Mouse (Mus musculus) stomach, embryonic 14.5 days (tissue): ENCODE measurements around the gene Lamp5. TPM values are rescaled to one million over a fixed set of nuclear protein-coding genes. Genes with fewer than 3 reads are reported as not detected.

ENCODE experiments used
- ATAC-seq: fragments of 200-750 bp; cut with Nextera tagmentation; 2 replicates; pipeline ENCODE4 v1.8.0; 2017; ENCODE audit warnings: low read depth, moderate TSS enrichment; ENCODE audit not compliant: insufficient number of reproducible peaks, insufficient read depth, low FRiP score
- H3K27ac ChIP-seq: fragments of 300-500 bp; sonication (generic); 2 replicates; pipeline ENCODE4 v1.5.1; 2014; ENCODE audit warnings: mild to moderate bottlenecking, low read length, moderate library complexity, mixed read lengths
- H3K27me3 ChIP-seq: fragments of 300-500 bp; sonication (generic); 2 replicates; pipeline ENCODE4 v1.6.1; 2014; ENCODE audit warnings: low read length, control low read depth, mixed read lengths; ENCODE audit not compliant: control insufficient read depth, insufficient read depth
- H3K36me3 ChIP-seq: fragments of 300-500 bp; sonication (generic); 2 replicates; pipeline ENCODE4 v1.6.1; 2014; ENCODE audit warnings: mild to moderate bottlenecking, control low read depth, low read length, moderate library complexity, mixed read lengths; ENCODE audit not compliant: control insufficient read depth, insufficient read depth
- H3K4me1 ChIP-seq: fragments of 300-500 bp; sonication (generic); 2 replicates; pipeline ENCODE4 v1.6.1; 2014; ENCODE audit warnings: low read length, control low read depth, mixed read lengths; ENCODE audit not compliant: control insufficient read depth, insufficient read depth
- H3K4me2 ChIP-seq: fragments of 300-500 bp; sonication (generic); replicated peaks from 2 replicates; pipeline ENCODE4 v1.6.1; 2014; ENCODE audit warnings: low read depth, low read length, control low read depth
- H3K4me3 ChIP-seq: fragments of 300-500 bp; sonication (generic); 2 replicates; pipeline ENCODE4 v1.5.1; 2014; ENCODE audit warnings: low read depth, low read length, control low read depth
- H3K9ac ChIP-seq: fragments of 300-500 bp; sonication (generic); replicated peaks from 2 replicates; pipeline ENCODE4 v1.6.1; 2014; ENCODE audit warnings: low read depth, mild to moderate bottlenecking, control low read depth, low read length, moderate library complexity, mixed read lengths
- H3K9me3 ChIP-seq: fragments of 300-500 bp; sonication (generic); 2 replicates; pipeline ENCODE4 v1.6.1; 2016; ENCODE audit warnings: low read depth, low read length, control low read depth; ENCODE audit not compliant: control insufficient read depth
- WGBS: fragments of 180-500 bp; shearing (Covaris S2); extraction: QIAGEN DNeasy Blood & Tissue Kit; methylation state at CpG from one replicate; pipeline ENCODE4 v1.1.7; 2014; 5-methylcytosine and 5-hydroxymethylcytosine counted together
- polyA plus RNA-seq: library from polyadenylated mRNA; unstranded; fragments of >200 nt; fragmentation: Nextera tagmentation; extraction: Ambion mirVana; gene quantifications from 2 replicates; pipeline ENCODE4 v1.2.1, GENCODE M21; 2014

The Lamp5 gene
- not detected in 2 replicates for polyA plus RNA-seq

GRCm38 (mm10) chr2:136051688-136052289 lies at the start of gene Lamp5:
TSS of gene Lamp5 (plus strand) at chr2:136052239.
- Histone ChIP-seq H3K36me3 (no peaks in the 10 kb centered on the region), H3K27me3 (0 out of 2 replicates have a peak, but pooled peaks cover 2% of the 10 kb centered on the region), H3K27ac (no peak within 1 kb of the TSS), H3K4me1 (no peaks in the 10 kb centered on the region), H3K4me2 (peak within 1 kb of the TSS; percentile 36; the same call in 1 of the 2 replicates), H3K4me3 (no peak within 1 kb of the TSS), H3K9ac (no peak within 1 kb of the TSS), H3K9me3 (no peaks in the 10 kb centered on the region)
- no peak for ATAC-seq
- 11% methylated on average over 8 of the region's 8 CpGs for WGBS

GRCm38 (mm10) chr2:136003836-136004235 lies 48.2 kb upstream of the Lamp5 start:
- no peaks in the 10 kb centered on the region for H3K36me3 ChIP-seq
- 88% methylated on average over 1 of the region's 1 CpGs for WGBS
- no peak overlapping the region for H3K27ac ChIP-seq
- no peaks in the 10 kb centered on the region for H3K27me3 ChIP-seq
- no peak for ATAC-seq
- no peak overlapping the region for H3K9ac ChIP-seq
- H3K4me2 ChIP-seq = no peak overlapping the region
- H3K9me3 ChIP-seq = no peaks in the 10 kb centered on the region
- no peak overlapping the region for H3K4me3 ChIP-seq
- no peaks in the 10 kb centered on the region for H3K4me1 ChIP-seq

- no peak for ATAC-seq
- Histone ChIP-seq H3K4me1 (no peaks in the 10 kb centered on the region), H3K4me2 (no peak overlapping the region), H3K9ac (no peak overlapping the region), H3K27me3 (no peaks in the 10 kb centered on the region), H3K27ac (no peak overlapping the region), H3K36me3 (no peaks in the 10 kb centered on the region), H3K4me3 (no peak overlapping the region), H3K9me3 (no peaks in the 10 kb centered on the region)
- WGBS = 90% methylated on average over 5 of the region's 5 CpGs
These were observed 45.8 kb upstream of the Lamp5 start for GRCm38 (mm10) chr2:136006280-136006679.

- no peaks in the 10 kb centered on the region for H3K36me3 ChIP-seq
- no peak overlapping the region for H3K27ac ChIP-seq
- H3K9me3 ChIP-seq = no peaks in the 10 kb centered on the region
- H3K4me2 ChIP-seq = no peak overlapping the region
- WGBS = 93% methylated on average over 9 of the region's 9 CpGs
- H3K27me3 ChIP-seq = no peaks in the 10 kb centered on the region
- no peak overlapping the region for H3K4me3 ChIP-seq
- no peak overlapping the region for H3K9ac ChIP-seq
- no peak for ATAC-seq
- no peaks in the 10 kb centered on the region for H3K4me1 ChIP-seq
These were observed 39.3 kb upstream of the Lamp5 start for GRCm38 (mm10) chr2:136012759-136013158.

- no peak overlapping the region for H3K27ac ChIP-seq
- no peaks in the 10 kb centered on the region for H3K36me3 ChIP-seq
- H3K27me3 ChIP-seq = 0 out of 2 replicates have a peak, but pooled peaks cover 2% of the 10 kb centered on the region
- ATAC-seq = no peak
- H3K4me3 ChIP-seq = no peak overlapping the region
- H3K4me2 ChIP-seq = no peak overlapping the region
- no peaks in the 10 kb centered on the region for H3K9me3 ChIP-seq
- 90% methylated on average over 4 of the region's 4 CpGs for WGBS
- no peak overlapping the region for H3K9ac ChIP-seq
- H3K4me1 ChIP-seq = no peaks in the 10 kb centered on the region
These were observed 3.6 kb upstream of the Lamp5 start for GRCm38 (mm10) chr2:136048464-136048863.

GRCm38 (mm10) chr2:136050793-136051615 lies 1.0 kb upstream of the Lamp5 start:
- ATAC-seq = no peak

GRCm38 (mm10) chr2:136057861-136058331 lies 5.9 kb downstream of the Lamp5 start:
- H3K9ac ChIP-seq = no peak overlapping the region
- H3K27ac ChIP-seq = no peak overlapping the region
- H3K9me3 ChIP-seq = no peaks in the 10 kb centered on the region
- peak overlapping the region; percentile 12; the same call in 1 of the 2 replicates for H3K4me3 ChIP-seq
- H3K36me3 ChIP-seq = no peaks in the 10 kb centered on the region
- ATAC-seq = peak; percentile 42; the same call in 1 of the 2 replicates
- H3K27me3 ChIP-seq = peaks cover 34% of the 10 kb centered on the region
- peak overlapping the region; percentile 28 for H3K4me2 ChIP-seq
- WGBS = 5% methylated on average over 19 of the region's 19 CpGs
- H3K4me1 ChIP-seq = 0 out of 2 replicates have a peak, but pooled peaks cover 3% of the 10 kb centered on the region

More at GRCm38 (mm10) chr2:136050793-136051615, 1.0 kb upstream of the Lamp5 start:
- Histone ChIP-seq H3K36me3 (no peaks in the 10 kb centered on the region), H3K27me3 (0 out of 2 replicates have a peak, but pooled peaks cover 2% of the 10 kb centered on the region), H3K9me3 (no peaks in the 10 kb centered on the region), H3K4me1 (no peaks in the 10 kb centered on the region), H3K9ac (no peak overlapping the region), H3K27ac (no peak overlapping the region), H3K4me3 (no peak overlapping the region), H3K4me2 (peak overlapping the region; percentile 36; the same call in 1 of the 2 replicates)
- 20% methylated on average over 27 of the region's 27 CpGs for WGBS

GRCm38 (mm10) chr2:136058398-136058797 lies 6.4 kb downstream of the Lamp5 start:
- peak overlapping the region; percentile 12; the same call in 1 of the 2 replicates for H3K4me3 ChIP-seq

More at GRCm38 (mm10) chr2:136058398-136058797, 6.4 kb downstream of the Lamp5 start:
- Histone ChIP-seq H3K9ac (no peak overlapping the region), H3K36me3 (no peaks in the 10 kb centered on the region), H3K27ac (no peak overlapping the region), H3K4me1 (0 out of 2 replicates have a peak, but pooled peaks cover 3% of the 10 kb centered on the region), H3K4me2 (peak overlapping the region; percentile 28), H3K27me3 (peaks cover 34% of the 10 kb centered on the region), H3K9me3 (no peaks in the 10 kb centered on the region)
- ATAC-seq = no peak
- 8% methylated on average over 7 of the region's 7 CpGs for WGBS
